Comparison of ENCODE assay signal across 15 mouse cellular contexts in genomic region chr9:34752076-34752800, GRCm38 (mm10).
DNase-seq lines count a peak whose midpoint lies in the region; ATAC-seq and TF ChIP-seq lines count a peak whose summit lies in the region.
"Had no signal": no experiment of that assay in that cellular context is flagged by ENCODE, and none has a peak within 500 bp of the region (broad histone marks: within the 10 kb centered on the region; RNA-seq: fewer than 3 reads in every experiment).

No protein-coding gene starts in this region.

- TF ChIP-seq CTCF in cerebellum, adult 2 months (IDR thresholded peaks at IDR 0.05; ENCODE audit: borderline replicate concordance, insufficient read depth, low read depth, low read length), result no peak

- no peak for ATAC-seq in kidney, embryonic 16.5 days (ENCODE audit: low FRiP score, low TSS enrichment)
- ATAC-seq in midbrain, embryonic 11.5 days (ENCODE audit: low FRiP score), result no peak
- no peak for ATAC-seq in midbrain, embryonic 15.5 days (replicated peaks)
- ATAC-seq: forebrain, embryonic 13.5 days; Patski had no signal

- 88% methylated on average over 5 of the region's 5 CpGs for WGBS in kidney, embryonic 16.5 days
- WGBS in midbrain, embryonic 11.5 days, result 83% methylated on average over 5 of the region's 5 CpGs
- WGBS in midbrain, embryonic 15.5 days, result 77% methylated on average over 5 of the region's 5 CpGs
- WGBS in cerebellum, adult 2 months, result 58% methylated on average over 5 of the region's 5 CpGs

- H3K27me3 ChIP-seq in kidney, embryonic 16.5 days (ENCODE audit: insufficient read depth, low read length), result no peaks in the 10 kb centered on the region
- H3K27me3 ChIP-seq in midbrain, embryonic 11.5 days (ENCODE audit: control insufficient read depth, insufficient read depth, low read length), result no peaks in the 10 kb centered on the region
- no peaks in the 10 kb centered on the region for H3K27me3 ChIP-seq in midbrain, embryonic 15.5 days (replicated peaks)
- H3K27me3 ChIP-seq in cerebellum, adult 2 months (ENCODE audit: control insufficient read depth, insufficient read depth, low read length), result no peaks in the 10 kb centered on the region
- H3K27me3 ChIP-seq: embryonic facial prominence, embryonic 15.5 days; heart, embryonic 12.5 days; liver, embryonic 13.5 days; Patski; stomach, embryonic 15.5 days had no signal

- H3K9ac ChIP-seq in kidney, embryonic 16.5 days (replicated peaks; ENCODE audit: low read length), result no peak overlapping the region
- no peak overlapping the region for H3K9ac ChIP-seq in midbrain, embryonic 11.5 days (ENCODE audit: low read length)
- H3K9ac ChIP-seq in midbrain, embryonic 15.5 days, result no peak overlapping the region
- H3K9ac ChIP-seq: embryonic facial prominence, embryonic 15.5 days; forebrain, embryonic 13.5 days; heart, embryonic 12.5 days; liver, embryonic 13.5 days; stomach, embryonic 15.5 days had no signal

- no peak for TF ChIP-seq POLR2A in cerebellum, adult 2 months (IDR thresholded peaks at IDR 0.05; ENCODE audit: borderline replicate concordance, insufficient read depth, low read length)

- H3K4me2 ChIP-seq in kidney, embryonic 16.5 days (replicated peaks; ENCODE audit: low read depth, low read length), result no peak overlapping the region
- H3K4me2 ChIP-seq in midbrain, embryonic 11.5 days, result no peak overlapping the region
- H3K4me2 ChIP-seq in midbrain, embryonic 15.5 days, result no peak overlapping the region
- H3K4me2 ChIP-seq: embryonic facial prominence, embryonic 15.5 days; forebrain, embryonic 13.5 days; heart, embryonic 12.5 days; liver, embryonic 13.5 days; stomach, embryonic 15.5 days had no signal

- H3K9me3 ChIP-seq in kidney, embryonic 16.5 days (ENCODE audit: low read length), result no peaks in the 10 kb centered on the region
- H3K9me3 ChIP-seq in midbrain, embryonic 11.5 days (ENCODE audit: control insufficient read depth, low read length), result no peaks in the 10 kb centered on the region
- H3K9me3 ChIP-seq in midbrain, embryonic 15.5 days, result no peaks in the 10 kb centered on the region
- H3K9me3 ChIP-seq: embryonic facial prominence, embryonic 15.5 days; forebrain, embryonic 13.5 days; heart, embryonic 12.5 days; limb, embryonic 10.5 days; liver, embryonic 13.5 days; stomach, embryonic 15.5 days had no signal

- H3K27ac ChIP-seq in kidney, embryonic 16.5 days (ENCODE audit: low read length), result no peak overlapping the region
- no peak overlapping the region for H3K27ac ChIP-seq in midbrain, embryonic 11.5 days (ENCODE audit: low read depth, low read length)
- H3K27ac ChIP-seq in midbrain, embryonic 15.5 days, result no peak overlapping the region
- H3K27ac ChIP-seq in cerebellum, adult 2 months (ENCODE audit: insufficient read depth, low read length), result no peak overlapping the region
- H3K27ac ChIP-seq: embryonic facial prominence, embryonic 15.5 days; forebrain, embryonic 13.5 days; limb, embryonic 10.5 days; liver, embryonic 13.5 days; stomach, embryonic 15.5 days had no signal

- no peaks in the 10 kb centered on the region for H3K36me3 ChIP-seq in kidney, embryonic 16.5 days (ENCODE audit: insufficient read depth, low read length)
- no peaks in the 10 kb centered on the region for H3K36me3 ChIP-seq in midbrain, embryonic 11.5 days (ENCODE audit: control insufficient read depth, insufficient read depth, low read length)
- no peaks in the 10 kb centered on the region for H3K36me3 ChIP-seq in midbrain, embryonic 15.5 days (replicated peaks)
- H3K36me3 ChIP-seq: embryonic facial prominence, embryonic 15.5 days; heart, embryonic 12.5 days; limb, embryonic 10.5 days; liver, embryonic 13.5 days; stomach, embryonic 15.5 days had no signal

- 0 out of 2 replicates have a peak, but pooled peaks cover 8% of the 10 kb centered on the region for H3K4me1 ChIP-seq in kidney, embryonic 16.5 days (ENCODE audit: insufficient read depth, low read length)
- peaks cover 4% of the 10 kb centered on the region for H3K4me1 ChIP-seq in midbrain, embryonic 11.5 days (ENCODE audit: control insufficient read depth, insufficient read depth, low read length)
- H3K4me1 ChIP-seq in midbrain, embryonic 15.5 days, result peaks cover 26% of the 10 kb centered on the region; the same call in 1 of the 2 replicates
- H3K4me1 ChIP-seq in cerebellum, adult 2 months (ENCODE audit: control insufficient read depth, insufficient read depth, low read length), result peaks cover 35% of the 10 kb centered on the region
- H3K4me1 ChIP-seq: liver, embryonic 13.5 days; stomach, embryonic 15.5 days had no signal

- H3K4me3 ChIP-seq in kidney, embryonic 16.5 days (ENCODE audit: low read length), result no peak overlapping the region
- H3K4me3 ChIP-seq in midbrain, embryonic 11.5 days (ENCODE audit: low read depth, low read length), result no peak overlapping the region
- H3K4me3 ChIP-seq in midbrain, embryonic 15.5 days, result no peak overlapping the region
- H3K4me3 ChIP-seq in cerebellum, adult 2 months (replicated peaks; ENCODE audit: insufficient read depth, low read depth, low read length), result no peak overlapping the region
- H3K4me3 ChIP-seq: embryonic facial prominence, embryonic 15.5 days; forebrain, embryonic 13.5 days; heart, embryonic 12.5 days; limb, embryonic 10.5 days; liver, embryonic 13.5 days; stomach, embryonic 15.5 days had no signal

- peak; percentile 8 for DNase-seq in kidney, postnatal 14 days
- peak; percentile 87 for DNase-seq in midbrain, embryonic 11.5 days (ENCODE audit: low spot score, missing footprints)
- peak; percentile 59 to 76 for DNase-seq in cerebellum, adult 2 months
- DNase-seq in cerebellum, postnatal 25 days, result peak; percentile 67 to 84
- DNase-seq in heart, adult 9 months (ENCODE audit: low spot score in 2 of 2), result no peak
- DNase-seq: gastrocnemius, postnatal 25 days had no signal

Comparison
In these comparisons a context has a peak if more than half of its experiments do, and no peak if none do; other contexts are left out.
1. DNase-seq: peak in kidney, postnatal 14 days (single experiment), midbrain, embryonic 11.5 days (single experiment), cerebellum, adult 2 months (2 of 2) and cerebellum, postnatal 25 days (2 of 2); none in heart, adult 9 months (0 of 2).